Mouse (Mus musculus) E14TG2a.4 (cell line): Measurements from ENCODE around the gene Nradd.

ENCODE experiments used
- H3K27me3 ChIP-seq: 2 replicates; pipeline ENCODE4 v1.6.1; 2014; ENCODE audit warnings: low read length, control low read depth; ENCODE audit not compliant: insufficient read depth
- H3K36me3 ChIP-seq: 2 replicates; pipeline ENCODE4 v1.6.1; 2014; ENCODE audit warnings: low read length, control low read depth; ENCODE audit not compliant: insufficient read depth
- H3K4me1 ChIP-seq: replicated peaks from 2 replicates; pipeline ENCODE4 v1.6.1; 2014; ENCODE audit warnings: low read depth, low read length, control low read depth
- H3K4me3 ChIP-seq: replicated peaks from 2 replicates; pipeline ENCODE4 v1.5.1; 2014; ENCODE audit warnings: mild to moderate bottlenecking, low read length
- H3K9me3 ChIP-seq: 2 replicates; pipeline ENCODE4 v1.6.1; 2014; ENCODE audit warnings: low read length, control low read depth
- CTCF ChIP-seq: conservative IDR thresholded peaks from 2 replicates; pipeline ENCODE4 v1.5.1; 2014; ENCODE audit warnings: low read length
- NANOG ChIP-seq: IDR thresholded peaks from 2 replicates; pipeline ENCODE4 v1.6.1; 2014; ENCODE audit warnings: borderline replicate concordance, low read length, mixed read lengths
- POU5F1 ChIP-seq: IDR thresholded peaks from 2 replicates; pipeline ENCODE4 v1.6.1; 2014; ENCODE audit warnings: low read length, borderline replicate concordance

Gene Nradd

DNA sequence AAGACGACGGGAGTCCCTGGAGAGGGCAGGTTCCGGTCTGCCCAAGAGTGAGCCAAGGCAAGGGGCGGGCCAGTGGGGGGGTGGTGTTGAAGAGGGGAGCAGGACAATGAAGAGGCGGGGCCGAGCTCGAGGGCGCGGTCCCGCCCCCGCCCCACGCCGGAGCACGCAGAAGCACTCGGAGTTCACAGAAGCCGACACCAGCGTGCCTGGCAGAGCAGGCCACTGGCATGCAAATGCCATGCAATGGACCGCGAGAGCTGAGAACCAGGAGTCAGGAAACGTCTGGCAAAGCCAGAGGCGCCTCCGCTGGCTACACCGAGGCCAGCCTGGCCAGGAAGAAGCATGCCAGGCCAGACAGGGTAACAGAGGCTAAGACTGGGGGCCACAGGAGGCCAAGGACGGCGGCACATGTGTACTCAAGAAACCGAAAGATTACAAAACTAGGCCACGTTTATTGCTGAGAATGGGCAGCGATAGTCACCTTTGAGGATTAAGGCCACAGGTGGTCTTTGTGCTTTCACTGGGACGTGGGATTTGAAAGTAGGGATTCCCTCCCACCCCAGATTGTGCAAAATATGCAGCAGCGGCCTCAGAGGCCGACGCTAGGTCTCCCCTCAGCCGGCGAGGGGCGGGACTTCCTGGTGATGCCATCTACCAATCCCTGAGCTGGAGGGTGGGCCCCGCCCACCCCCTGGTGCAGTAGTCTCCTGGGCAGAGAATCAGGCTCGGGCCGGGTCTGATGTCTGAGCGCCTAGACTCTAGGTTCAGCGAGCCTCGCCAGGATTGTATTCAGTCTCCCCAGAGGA is at the start of gene Nradd:
TSS of gene Nradd (minus strand) at position 92 of the 806 bp plus-strand sequence.
- Histone ChIP-seq H3K4me1 (peaks cover 75% of the 10 kb centered on the region), H3K27me3 (peaks cover 22% of the 10 kb centered on the region; the same call in 1 of the 2 replicates)
- TF ChIP-seq CTCF: no peak
- TF ChIP-seq NANOG: no peak
- no peak for TF ChIP-seq POU5F1

GRCm38 (mm10) chr9:110673107-110673752 is 49.0 kb upstream of the Nradd start:
- H3K9me3 ChIP-seq: no peaks in the 10 kb centered on the region
- peaks cover 27% of the 10 kb centered on the region for H3K36me3 ChIP-seq
- TF ChIP-seq CTCF: no peak
- no peak; the same call in 1 of the 2 replicates for TF ChIP-seq NANOG
- TF ChIP-seq POU5F1: no peak
- peak overlapping the region; percentile 32; the same call in 1 of the 2 replicates for H3K4me3 ChIP-seq
- H3K27me3 ChIP-seq: no peaks in the 10 kb centered on the region
- peaks cover 72% of the 10 kb centered on the region for H3K4me1 ChIP-seq

More for the DNA sequence above, at the start of gene Nradd:
- H3K9me3 ChIP-seq: no peaks in the 10 kb centered on the region
- H3K4me3 ChIP-seq: peak within 1 kb of the TSS; percentile 84
- H3K36me3 ChIP-seq: peaks cover 74% of the 10 kb centered on the region

- Histone ChIP-seq H3K9me3 (no peaks in the 10 kb centered on the region), H3K4me1 (peaks cover 72% of the 10 kb centered on the region), H3K4me3 (no peak overlapping the region), H3K36me3 (peaks cover 30% of the 10 kb centered on the region), H3K27me3 (no peaks in the 10 kb centered on the region)
- TF ChIP-seq NANOG (no peak), CTCF (peak; percentile 56)
Observed at GRCm38 (mm10) chr9:110672462-110673106, 48.3 kb upstream of the Nradd start.

- no peak overlapping the region for H3K4me3 ChIP-seq
- H3K27me3 ChIP-seq: no peaks in the 10 kb centered on the region
- peaks cover 26% of the 10 kb centered on the region for H3K36me3 ChIP-seq
- no peaks in the 10 kb centered on the region for H3K9me3 ChIP-seq
- peaks cover 72% of the 10 kb centered on the region for H3K4me1 ChIP-seq
- TF ChIP-seq NANOG (no peak), POU5F1 (no peak), CTCF (no peak)
Observed at GRCm38 (mm10) chr9:110669785-110670184, 45.5 kb upstream of the Nradd start.

DNA sequence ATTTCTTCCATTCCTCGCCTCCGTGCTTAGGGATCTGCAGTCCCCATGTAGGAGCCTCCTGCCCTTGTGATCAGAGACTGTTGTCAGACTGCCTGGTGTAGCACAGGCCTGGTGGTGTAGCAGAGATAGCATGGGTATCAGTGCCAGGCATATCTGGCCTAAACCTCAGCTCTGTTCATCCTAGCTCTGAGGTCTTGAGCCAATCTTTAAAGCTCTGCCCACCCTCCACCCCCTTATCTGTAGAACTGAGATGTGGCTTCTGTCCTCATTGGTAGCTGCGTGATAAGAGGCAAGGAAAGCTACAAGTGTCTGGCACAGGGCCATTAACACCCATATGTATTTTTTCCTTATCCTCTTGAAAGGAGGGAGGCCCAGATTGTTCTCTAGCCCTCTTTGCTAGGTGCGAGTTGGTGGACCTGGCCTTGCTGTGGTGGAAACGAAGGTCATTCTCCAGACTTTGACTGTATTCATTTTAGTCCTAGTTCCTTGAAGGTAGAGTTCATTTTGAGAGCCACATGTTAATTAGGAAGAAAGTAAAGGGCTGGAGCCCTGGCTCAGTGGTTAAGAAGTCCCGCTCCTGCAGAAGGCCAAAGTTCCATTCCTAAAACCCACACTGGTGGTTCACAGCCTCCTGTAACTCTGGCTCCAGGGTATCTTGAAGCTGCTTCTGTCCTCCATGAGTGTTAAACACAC is 44.5 kb upstream of the Nradd start:
- Histone ChIP-seq H3K36me3 (peaks cover 16% of the 10 kb centered on the region), H3K4me1 (peaks cover 70% of the 10 kb centered on the region), H3K9me3 (no peaks in the 10 kb centered on the region), H3K27me3 (no peaks in the 10 kb centered on the region), H3K4me3 (no peak overlapping the region)
- TF ChIP-seq CTCF (no peak), POU5F1 (no peak), NANOG (no peak)

- no peak for TF ChIP-seq NANOG
- TF ChIP-seq POU5F1: no peak
- TF ChIP-seq CTCF: no peak
- no peaks in the 10 kb centered on the region for H3K27me3 ChIP-seq
Observed at GRCm38 (mm10) chr9:110667219-110667836, 43.1 kb upstream of the Nradd start.

GRCm38 (mm10) chr9:110666374-110666773 is 42.1 kb upstream of the Nradd start:
- Histone ChIP-seq H3K4me3 (0 out of 2 replicates have a peak overlapping the region, but pooled peaks have one; percentile 8), H3K36me3 (peaks cover 20% of the 10 kb centered on the region; the same call in 1 of the 2 replicates), H3K9me3 (no peaks in the 10 kb centered on the region), H3K4me1 (peaks cover 62% of the 10 kb centered on the region), H3K27me3 (no peaks in the 10 kb centered on the region)
- TF ChIP-seq POU5F1: no peak
- TF ChIP-seq NANOG: no peak
- TF ChIP-seq CTCF: no peak

More at GRCm38 (mm10) chr9:110667219-110667836, 43.1 kb upstream of the Nradd start:
- no peaks in the 10 kb centered on the region for H3K9me3 ChIP-seq
- H3K36me3 ChIP-seq: peaks cover 17% of the 10 kb centered on the region; the same call in 1 of the 2 replicates
- no peak overlapping the region for H3K4me3 ChIP-seq
- peaks cover 58% of the 10 kb centered on the region for H3K4me1 ChIP-seq

DNA sequence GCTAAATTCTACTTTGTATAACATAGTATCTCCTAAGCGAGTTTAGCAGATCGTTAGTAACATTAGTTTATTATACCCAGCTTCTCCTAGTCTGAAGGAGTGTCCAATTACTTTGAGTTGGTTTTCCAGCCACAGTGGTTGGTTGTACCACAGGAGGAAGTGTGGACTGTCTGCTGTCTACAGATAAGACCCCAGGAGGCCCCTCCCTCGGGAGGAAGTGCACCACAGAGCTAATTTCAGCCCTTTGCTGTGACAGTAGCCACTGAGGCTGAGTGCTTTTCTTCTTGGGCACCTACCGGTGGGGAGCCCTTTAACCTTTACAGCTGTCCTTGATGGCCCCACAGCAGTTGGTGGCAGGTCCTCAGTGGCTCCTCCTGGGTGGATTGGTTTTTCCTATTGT is 41.7 kb upstream of the Nradd start:
- no peak for TF ChIP-seq NANOG
- TF ChIP-seq POU5F1: no peak
- TF ChIP-seq CTCF: no peak
- Histone ChIP-seq H3K27me3 (no peaks in the 10 kb centered on the region), H3K4me3 (0 out of 2 replicates have a peak overlapping the region, but pooled peaks have one; percentile 8), H3K9me3 (no peaks in the 10 kb centered on the region), H3K36me3 (peaks cover 20% of the 10 kb centered on the region; the same call in 1 of the 2 replicates), H3K4me1 (peaks cover 62% of the 10 kb centered on the region)
